Comparison of ENCODE assay signal across 8 mouse cellular contexts in genomic region chr16:56920102-56920657, GRCm38 (mm10). TPM values are rescaled to one million over a fixed set of nuclear protein-coding genes. Genes with fewer than 3 reads are reported as not detected.
DNase-seq lines count a peak whose midpoint lies in the region; ATAC-seq and TF ChIP-seq lines count a peak whose summit lies in the region.

No protein-coding gene starts in this region.

- no peaks in the 10 kb centered on the region for H3K4me1 ChIP-seq in forebrain, embryonic 16.5 days (replicated peaks; ENCODE audit: control insufficient read depth, insufficient read depth, low read length)
- no peaks in the 10 kb centered on the region for H3K4me1 ChIP-seq in midbrain, embryonic 14.5 days (ENCODE audit: control insufficient read depth, insufficient read depth, low read length)
- H3K4me1 ChIP-seq in thymus, adult 2 months (replicated peaks; ENCODE audit: control insufficient read depth, insufficient read depth, low read length), result no peaks in the 10 kb centered on the region

- CTCF ChIA-PET in Patski (lab: Charles Lee), result interaction anchor here (1.0 to 1.6 kb wide), 3 partner anchors 118 to 149 kb away, joined by 3 read pairs; no protein-coding TSS in a partner anchor

- POLR2A ChIA-PET in Patski (lab: Charles Lee), result no interaction called here

- no peak for TF ChIP-seq POLR2A in thymus, adult 2 months (IDR thresholded peaks at IDR 0.05; ENCODE audit: control insufficient read depth, extremely low read depth, insufficient read depth, low read length, poor library complexity)

- peak; percentile 23 to 33 for DNase-seq in layer of hippocampus, adult 2 months (ENCODE audit: low spot score in 2 of 2)
- DNase-seq in layer of hippocampus, postnatal 25 days (ENCODE audit: extremely low spot score in 1 of 2, low spot score in 1 of 2), result no peak
- peak; percentile 9 for DNase-seq in Patski (ENCODE audit: low read depth, low spot score)
- DNase-seq in kidney, postnatal 14 days, result peak; percentile 36
- DNase-seq in midbrain, embryonic 14.5 days, result peak; percentile 87
- DNase-seq in thymus, adult 2 months, result no peak
- no peak for DNase-seq in adrenal gland, postnatal 4 days (ENCODE audit: low spot score in 2 of 2)

- no peak overlapping the region for H3K9ac ChIP-seq in forebrain, embryonic 16.5 days (replicated peaks; ENCODE audit: low read depth, low read length)
- H3K9ac ChIP-seq in midbrain, embryonic 14.5 days (replicated peaks; ENCODE audit: low read length), result no peak overlapping the region

- no peaks in the 10 kb centered on the region for H3K9me3 ChIP-seq in forebrain, embryonic 16.5 days (ENCODE audit: control insufficient read depth, low read length)
- no peaks in the 10 kb centered on the region for H3K9me3 ChIP-seq in midbrain, embryonic 14.5 days (ENCODE audit: control insufficient read depth, low read length)

- H3K27ac ChIP-seq in layer of hippocampus, adult 2 months, result no peak overlapping the region
- H3K27ac ChIP-seq in forebrain, embryonic 16.5 days (ENCODE audit: low read length), result no peak overlapping the region
- H3K27ac ChIP-seq in midbrain, embryonic 14.5 days (replicated peaks; ENCODE audit: low read depth, low read length), result no peak overlapping the region
- no peak overlapping the region for H3K27ac ChIP-seq in thymus, adult 2 months (ENCODE audit: control insufficient read depth, insufficient read depth, low read length)

- ATAC-seq in Patski, result peak; percentile 67
- peak; percentile 90 for ATAC-seq in forebrain, embryonic 16.5 days
- peak; percentile 71 for ATAC-seq in midbrain, embryonic 14.5 days (ENCODE audit: low FRiP score, low TSS enrichment)

- peaks cover 16% of the 10 kb centered on the region for H3K27me3 ChIP-seq in Patski
- H3K27me3 ChIP-seq in forebrain, embryonic 16.5 days (replicated peaks; ENCODE audit: control insufficient read depth, insufficient read depth, low read length), result no peaks in the 10 kb centered on the region
- H3K27me3 ChIP-seq in midbrain, embryonic 14.5 days (ENCODE audit: control insufficient read depth, insufficient read depth, low read length), result no peaks in the 10 kb centered on the region
- H3K27me3 ChIP-seq in thymus, adult 2 months (ENCODE audit: control insufficient read depth, insufficient read depth, low read length), result no peaks in the 10 kb centered on the region

- WGBS in forebrain, embryonic 16.5 days, result 28% methylated on average over 8 of the region's 8 CpGs
- 35% methylated on average over 8 of the region's 8 CpGs for WGBS in midbrain, embryonic 14.5 days
- WGBS in thymus, adult 2 months, result 24% methylated on average over 8 of the region's 8 CpGs

- peak; percentile 88 for TF ChIP-seq CTCF in layer of hippocampus, adult 2 months (conservative IDR thresholded peaks at IDR 0.05)
- peak; percentile 80 for TF ChIP-seq CTCF in Patski (IDR thresholded peaks at IDR 0.05)
- TF ChIP-seq CTCF in thymus, adult 2 months (IDR thresholded peaks at IDR 0.05; ENCODE audit: borderline replicate concordance, control insufficient read depth, extremely low read depth, insufficient read depth, low read length, poor library complexity), result no peak

- no peak overlapping the region for H3K4me3 ChIP-seq in layer of hippocampus, adult 2 months
- H3K4me3 ChIP-seq in forebrain, embryonic 16.5 days (replicated peaks; ENCODE audit: low read length), result no peak overlapping the region
- H3K4me3 ChIP-seq in midbrain, embryonic 14.5 days (replicated peaks; ENCODE audit: low read depth, low read length), result no peak overlapping the region
- H3K4me3 ChIP-seq in thymus, adult 2 months (ENCODE audit: control insufficient read depth, insufficient read depth, low read length), result no peak overlapping the region

- no peak overlapping the region for H3K4me2 ChIP-seq in forebrain, embryonic 16.5 days (ENCODE audit: low read length)
- H3K4me2 ChIP-seq in midbrain, embryonic 14.5 days (ENCODE audit: low read length), result no peak overlapping the region

- H3K36me3 ChIP-seq in forebrain, embryonic 16.5 days (ENCODE audit: control insufficient read depth, insufficient read depth), result no peaks in the 10 kb centered on the region
- H3K36me3 ChIP-seq in midbrain, embryonic 14.5 days (ENCODE audit: control insufficient read depth, insufficient read depth, low read length), result no peaks in the 10 kb centered on the region
- H3K36me3 ChIP-seq in thymus, adult 2 months (ENCODE audit: control insufficient read depth, insufficient read depth, low read length), result no peaks in the 10 kb centered on the region

- in situ Hi-C loops in Patski (cut with MboI; ENCODE audit: low pct_unique_long_range_greater_than_20kb), result loop anchor here (25.0 kb wide), 2 partner anchors 758 to 983 kb away; partner anchors contain the start of gene Cep97

RNA-seq across cellular contexts. Expression of gene Lnp1, which starts 7.7 kb away (rescaled TPM):
- total RNA-seq in layer of hippocampus, adult 2 months (2021), result 1 to 10 TPM; 2.0 to 2.1 TPM
- 1 to 10 TPM; 1.2 to 1.6 TPM for total RNA-seq in layer of hippocampus, postnatal 25 days (2021)
- not detected for polyA plus RNA-seq in Patski (2021)
- polyA plus RNA-seq in forebrain, embryonic 16.5 days (2015; fragmentation: Nextera tagmentation; extraction: Ambion mirVana), result 0.79 TPM in 1 of 2 replicates, not detected in the other
- not detected in 2 replicates for polyA plus RNA-seq in midbrain, embryonic 14.5 days (2014; fragmentation: Nextera tagmentation; extraction: Ambion mirVana)
- polyA plus RNA-seq in thymus, adult 2 months (2012; rRNA removed), result not detected in 2 replicates
- not detected for total RNA-seq in adrenal gland, postnatal 4 days (2021)

RNA-seq across cellular contexts. Expression of gene Tmem45a, which starts 34.2 kb away (rescaled TPM):
- under 1 TPM; 0.38 to 0.64 TPM for total RNA-seq in layer of hippocampus, adult 2 months (2021)
- total RNA-seq in layer of hippocampus, postnatal 25 days (2021), result under 1 TPM; 0.61 to 0.69 TPM
- polyA plus RNA-seq in Patski (2021), result not detected
- polyA plus RNA-seq in forebrain, embryonic 16.5 days (2015; fragmentation: Nextera tagmentation; extraction: Ambion mirVana), result 3.7 and 4.5 TPM in 2 replicates
- 2.5 and 6.0 TPM in 2 replicates for polyA plus RNA-seq in midbrain, embryonic 14.5 days (2014; fragmentation: Nextera tagmentation; extraction: Ambion mirVana)
- 1.2 and 2.7 TPM in 2 replicates for polyA plus RNA-seq in thymus, adult 2 months (2012; rRNA removed)
- 10 to 100 TPM in 1 of 2 experiments, 1 to 10 TPM in 1; 7.3 to 10.2 TPM for total RNA-seq in adrenal gland, postnatal 4 days (2021)

Comparison
In these comparisons a context has a peak if more than half of its experiments do, and no peak if none do; other contexts are left out.
1. DNase-seq: peak in layer of hippocampus, adult 2 months (2 of 2), Patski (single experiment), kidney, postnatal 14 days (single experiment) and midbrain, embryonic 14.5 days (single experiment); none in layer of hippocampus, postnatal 25 days (0 of 2), thymus, adult 2 months (single experiment) and adrenal gland, postnatal 4 days (0 of 2).
2. Peak in every context shown above with its lines, with median percentiles within 50 percentile points of each other: ATAC-seq.